Mouse (Mus musculus): ENCODE results near the gene Rwdd2a. TPM values are rescaled to one million over a fixed set of nuclear protein-coding genes. Genes with fewer than 3 reads are reported as not detected.

The Rwdd2a gene
- 5.4 TPM for polyA plus RNA-seq (2017; shearing (Covaris generic))

GRCm38 (mm10) chr9:86571540-86572135 lies at the start of gene Rwdd2a, which contains the start of gene Pgm3:
Gene Rwdd2a (plus strand): TSS chr9:86571991.
Gene Pgm3 (minus strand): TSS chr9:86571842.

Other genes starting within 250 kb of the Rwdd2a start
- gene Ube2cbp, start 107.0 kb upstream of the Rwdd2a start, polyA plus RNA-seq (2017; shearing (Covaris generic)): 4.3 TPM
- 38.2 TPM for gene Dop1a, start 104.8 kb upstream of the Rwdd2a start, polyA plus RNA-seq (2017; shearing (Covaris generic))
- 17.6 TPM for gene Pgm3, start 149 bp upstream of the Rwdd2a start, polyA plus RNA-seq (2017; shearing (Covaris generic))
- gene Me1, start 124.0 kb downstream of the Rwdd2a start, polyA plus RNA-seq (2017; shearing (Covaris generic)): 0.11 TPM
- gene Prss35, start 171.7 kb downstream of the Rwdd2a start, polyA plus RNA-seq (2017; shearing (Covaris generic)): 0.07 TPM

Data from CD4-positive, CD25-positive, alpha-beta regulatory T cell (primary cell).